Mouse (Mus musculus): Measurements from ENCODE around the gene Ggta1. TPM values are rescaled to one million over a fixed set of nuclear protein-coding genes. Genes with fewer than 3 reads are reported as not detected.

The Ggta1 gene
- polyA plus RNA-seq, 1 experiment from 2014 or later = 4.9 TPM

GRCm38 (mm10) chr2:35486981-35487655, 24.1 kb upstream of the Ggta1 start:
- H3K4me3 ChIP-seq (replicated peaks) = no peak overlapping the region
- 41% methylated on average over 5 of the region's 5 CpGs for WGBS
- H3K36me3 ChIP-seq (replicated peaks) = no peaks in the 10 kb centered on the region
- no peak overlapping the region for H3K4me2 ChIP-seq
- H3K4me1 ChIP-seq = peaks cover 14% of the 10 kb centered on the region
- no peak overlapping the region for H3K27ac ChIP-seq
- no peaks in the 10 kb centered on the region for H3K27me3 ChIP-seq
- ATAC-seq (ENCODE audit: low FRiP score) = no peak
- H3K9me3 ChIP-seq = no peaks in the 10 kb centered on the region
- no peak overlapping the region for H3K9ac ChIP-seq

- ATAC-seq (ENCODE audit: low FRiP score) = no peak
- H3K27ac ChIP-seq = no peak overlapping the region
- no peaks in the 10 kb centered on the region for H3K36me3 ChIP-seq (replicated peaks)
- H3K4me2 ChIP-seq = no peak overlapping the region
- H3K4me1 ChIP-seq = peaks cover 15% of the 10 kb centered on the region
- H3K9ac ChIP-seq = no peak overlapping the region
- WGBS = 90% methylated on average over 3 of the region's 3 CpGs
- H3K9me3 ChIP-seq = no peaks in the 10 kb centered on the region
- H3K4me3 ChIP-seq (replicated peaks) = no peak overlapping the region
- no peaks in the 10 kb centered on the region for H3K27me3 ChIP-seq
These were observed 21.1 kb upstream of the Ggta1 start for GRCm38 (mm10) chr2:35484102-35484501.

DNA sequence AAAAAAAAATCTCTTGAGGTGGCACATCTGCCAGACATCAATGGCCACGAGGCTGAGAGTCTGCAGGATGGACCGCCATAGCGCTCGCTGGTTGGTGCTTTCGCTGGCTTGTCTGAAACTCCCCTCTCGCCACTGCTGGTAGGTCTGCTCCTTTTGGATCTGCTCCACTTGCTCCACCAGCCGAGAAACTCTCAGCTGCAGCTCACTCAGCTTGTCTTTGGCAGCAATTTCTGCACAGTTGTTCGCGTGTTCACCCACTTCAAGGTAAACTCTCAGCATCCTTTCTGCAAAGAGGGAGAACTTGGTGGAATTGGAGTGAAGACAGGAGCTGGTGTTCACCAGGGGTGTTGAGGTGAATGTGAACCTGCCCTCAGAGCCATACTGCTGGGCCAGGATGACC, 20.4 kb upstream of the Ggta1 start:
- Histone ChIP-seq H3K4me1 (peaks cover 15% of the 10 kb centered on the region), H3K36me3 (replicated peaks) (no peaks in the 10 kb centered on the region), H3K9ac (no peak overlapping the region), H3K27ac (no peak overlapping the region), H3K4me3 (replicated peaks) (no peak overlapping the region), H3K9me3 (no peaks in the 10 kb centered on the region), H3K4me2 (no peak overlapping the region), H3K27me3 (no peaks in the 10 kb centered on the region)
- ATAC-seq (ENCODE audit: low FRiP score) = no peak
- WGBS = 92% methylated on average over 9 of the region's 9 CpGs

DNA sequence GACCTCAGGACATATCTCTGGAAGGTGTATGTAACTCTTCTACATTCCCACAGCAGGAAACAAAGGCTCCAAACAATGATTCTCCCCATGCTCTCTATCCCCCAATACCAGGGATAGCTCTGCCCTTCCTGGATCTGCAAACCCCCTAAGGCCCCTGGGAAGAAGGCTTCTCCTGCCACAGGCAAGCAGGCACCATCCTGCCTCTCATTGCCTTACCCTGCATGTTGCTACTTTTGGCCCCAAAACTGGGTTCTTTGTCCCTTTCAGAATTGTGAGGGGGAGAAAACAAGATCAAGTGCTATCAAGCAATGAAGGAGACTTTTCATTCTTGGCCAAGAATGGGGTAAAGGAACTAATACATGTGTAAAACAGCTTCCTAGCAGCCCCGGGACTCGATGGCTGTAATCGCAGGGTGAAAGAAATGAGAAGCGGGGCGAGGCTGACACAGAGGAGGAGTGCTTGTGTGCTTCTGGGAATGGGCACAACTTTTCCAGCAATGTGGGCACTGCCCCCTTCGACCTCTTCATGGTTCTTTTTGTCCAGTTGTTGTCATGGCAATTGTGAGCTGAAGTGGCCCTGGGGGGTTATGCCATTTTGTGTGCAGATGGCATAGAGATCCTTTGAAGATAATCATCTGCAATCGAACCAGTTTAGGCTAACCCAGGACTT, 18.4 kb upstream of the Ggta1 start:
- no peak overlapping the region for H3K4me3 ChIP-seq (replicated peaks)
- no peaks in the 10 kb centered on the region for H3K27me3 ChIP-seq
- no peak overlapping the region for H3K27ac ChIP-seq
- H3K36me3 ChIP-seq (replicated peaks) = no peaks in the 10 kb centered on the region
- peaks cover 9% of the 10 kb centered on the region for H3K4me1 ChIP-seq
- no peak for ATAC-seq (ENCODE audit: low FRiP score)
- H3K9ac ChIP-seq = no peak overlapping the region
- H3K9me3 ChIP-seq = no peaks in the 10 kb centered on the region
- no peak overlapping the region for H3K4me2 ChIP-seq
- WGBS = 61% methylated on average over 7 of the region's 7 CpGs

DNA sequence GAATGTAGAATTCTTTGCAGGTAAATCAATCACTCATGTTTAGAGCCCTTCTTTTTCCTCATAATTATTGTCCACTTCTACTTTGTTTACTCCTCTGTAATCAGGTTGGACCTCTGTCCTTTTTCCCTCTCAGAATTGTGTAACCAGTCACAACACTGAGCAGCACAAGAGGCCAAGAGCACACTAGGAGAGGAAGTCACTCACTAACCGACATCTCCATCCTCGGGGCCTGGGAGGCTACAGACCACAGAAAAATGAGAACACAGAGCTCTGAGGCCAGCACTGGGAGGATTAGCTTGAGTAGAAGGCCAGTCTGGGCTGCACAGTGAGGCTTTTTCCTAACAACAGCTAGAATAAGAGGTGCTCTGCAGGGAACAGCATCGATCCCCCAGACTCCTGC, 17.0 kb upstream of the Ggta1 start:
- H3K27ac ChIP-seq = no peak overlapping the region
- peaks cover 9% of the 10 kb centered on the region for H3K4me1 ChIP-seq
- no peak overlapping the region for H3K4me2 ChIP-seq
- no peaks in the 10 kb centered on the region for H3K36me3 ChIP-seq (replicated peaks)
- H3K27me3 ChIP-seq = no peaks in the 10 kb centered on the region
- 22% methylated on average over 3 of the region's 3 CpGs for WGBS
- ATAC-seq (ENCODE audit: low FRiP score) = no peak
- H3K9me3 ChIP-seq = no peaks in the 10 kb centered on the region
- H3K4me3 ChIP-seq (replicated peaks) = no peak overlapping the region
- H3K9ac ChIP-seq = no peak overlapping the region

DNA sequence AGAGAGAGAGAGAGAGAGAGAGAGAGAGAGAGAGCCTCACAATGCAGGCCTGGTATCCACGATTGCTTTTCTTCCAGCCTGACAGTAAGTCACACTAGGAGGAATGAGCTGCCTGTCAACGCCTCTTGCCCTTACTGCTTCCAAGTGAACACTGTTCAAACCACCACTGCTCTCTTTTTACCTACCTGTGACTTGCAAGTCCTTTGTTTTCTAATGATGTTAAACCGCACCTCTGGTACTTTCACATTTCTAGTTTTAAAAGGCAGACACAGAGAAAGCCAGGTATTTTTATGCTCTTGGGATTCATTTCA, 15.7 kb upstream of the Ggta1 start:
- 53% methylated on average over 3 of the region's 3 CpGs for WGBS
- Histone ChIP-seq H3K4me2 (no peak overlapping the region), H3K4me3 (replicated peaks) (no peak overlapping the region), H3K27ac (no peak overlapping the region), H3K27me3 (no peaks in the 10 kb centered on the region), H3K36me3 (replicated peaks) (no peaks in the 10 kb centered on the region), H3K4me1 (peaks cover 9% of the 10 kb centered on the region), H3K9me3 (no peaks in the 10 kb centered on the region), H3K9ac (no peak overlapping the region)
- no peak for ATAC-seq (ENCODE audit: low FRiP score)

- 79% methylated on average over 10 of the region's 10 CpGs for WGBS
- Histone ChIP-seq H3K9ac (no peak overlapping the region), H3K9me3 (no peaks in the 10 kb centered on the region), H3K4me3 (replicated peaks) (no peak overlapping the region), H3K4me1 (peaks cover 9% of the 10 kb centered on the region), H3K4me2 (no peak overlapping the region), H3K36me3 (replicated peaks) (no peaks in the 10 kb centered on the region), H3K27me3 (no peaks in the 10 kb centered on the region), H3K27ac (no peak overlapping the region)
- ATAC-seq (ENCODE audit: low FRiP score) = no peak
These were observed 15.2 kb upstream of the Ggta1 start for GRCm38 (mm10) chr2:35477999-35478811.

GRCm38 (mm10) chr2:35477321-35477720, 14.3 kb upstream of the Ggta1 start:
- H3K27ac ChIP-seq = no peak overlapping the region
- H3K9ac ChIP-seq = no peak overlapping the region
- no peak overlapping the region for H3K4me3 ChIP-seq (replicated peaks)
- no peaks in the 10 kb centered on the region for H3K27me3 ChIP-seq
- H3K4me2 ChIP-seq = no peak overlapping the region
- H3K4me1 ChIP-seq = peaks cover 9% of the 10 kb centered on the region
- no peaks in the 10 kb centered on the region for H3K9me3 ChIP-seq
- H3K36me3 ChIP-seq (replicated peaks) = no peaks in the 10 kb centered on the region
- ATAC-seq (ENCODE audit: low FRiP score) = no peak
- WGBS = 92% methylated on average over 6 of the region's 6 CpGs

GRCm38 (mm10) chr2:35474916-35475315, 11.9 kb upstream of the Ggta1 start:
- no peaks in the 10 kb centered on the region for H3K27me3 ChIP-seq
- no peaks in the 10 kb centered on the region for H3K4me1 ChIP-seq
- no peak overlapping the region for H3K9ac ChIP-seq
- ATAC-seq (ENCODE audit: low FRiP score) = no peak
- H3K36me3 ChIP-seq (replicated peaks) = no peaks in the 10 kb centered on the region
- H3K27ac ChIP-seq = no peak overlapping the region
- 94% methylated on average over 1 of the region's 1 CpGs for WGBS
- no peak overlapping the region for H3K4me2 ChIP-seq
- no peak overlapping the region for H3K4me3 ChIP-seq (replicated peaks)
- H3K9me3 ChIP-seq = no peaks in the 10 kb centered on the region

- Histone ChIP-seq H3K4me2 (no peak overlapping the region), H3K27me3 (0 out of 2 replicates have a peak, but pooled peaks cover 3% of the 10 kb centered on the region), H3K9ac (no peak overlapping the region), H3K4me3 (replicated peaks) (no peak overlapping the region), H3K4me1 (peaks cover 3% of the 10 kb centered on the region), H3K9me3 (no peaks in the 10 kb centered on the region), H3K27ac (no peak overlapping the region), H3K36me3 (replicated peaks) (no peaks in the 10 kb centered on the region)
- ATAC-seq (ENCODE audit: low FRiP score) = no peak
- 75% methylated on average over 3 of the region's 3 CpGs for WGBS
These were observed 6.2 kb upstream of the Ggta1 start for GRCm38 (mm10) chr2:35469266-35469665.

DNA sequence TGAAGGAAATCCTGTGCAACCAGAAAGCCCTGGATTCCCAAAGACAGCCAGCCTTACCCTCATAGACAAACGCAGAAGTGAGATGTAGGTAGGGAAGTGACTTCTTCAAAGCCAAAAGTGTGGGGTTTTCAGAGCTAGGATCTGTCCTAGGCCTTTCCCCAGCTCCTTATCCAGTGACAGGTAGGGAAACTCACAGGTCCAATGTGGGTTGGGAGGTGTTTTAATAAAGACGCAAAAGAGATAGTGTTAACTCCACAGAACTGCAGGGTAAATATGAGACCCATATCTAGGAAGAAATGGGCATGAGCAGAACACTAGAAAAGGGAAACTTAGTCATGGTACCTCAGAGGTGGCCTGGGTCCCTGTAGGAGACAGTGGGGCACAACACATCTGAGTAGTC, 5.2 kb upstream of the Ggta1 start:
- H3K9me3 ChIP-seq = no peaks in the 10 kb centered on the region
- H3K4me2 ChIP-seq = no peak overlapping the region
- H3K36me3 ChIP-seq (replicated peaks) = no peaks in the 10 kb centered on the region
- no peak overlapping the region for H3K4me3 ChIP-seq (replicated peaks)
- WGBS = 86% methylated on average over 2 of the region's 2 CpGs
- no peak for ATAC-seq (ENCODE audit: low FRiP score)
- peaks cover 12% of the 10 kb centered on the region; the same call in 1 of the 2 replicates for H3K27me3 ChIP-seq
- H3K27ac ChIP-seq = no peak overlapping the region
- H3K4me1 ChIP-seq = peaks cover 12% of the 10 kb centered on the region
- no peak overlapping the region for H3K9ac ChIP-seq

- ATAC-seq (ENCODE audit: low FRiP score) = no peak
These were observed 4.8 kb upstream of the Ggta1 start for GRCm38 (mm10) chr2:35467855-35468254.

More at GRCm38 (mm10) chr2:35467855-35468254, 4.8 kb upstream of the Ggta1 start:
- no peak overlapping the region for H3K9ac ChIP-seq
- H3K36me3 ChIP-seq (replicated peaks) = no peaks in the 10 kb centered on the region
- no peaks in the 10 kb centered on the region for H3K9me3 ChIP-seq
- peaks cover 14% of the 10 kb centered on the region; the same call in 1 of the 2 replicates for H3K27me3 ChIP-seq
- no peak overlapping the region for H3K27ac ChIP-seq
- peaks cover 14% of the 10 kb centered on the region for H3K4me1 ChIP-seq
- H3K4me3 ChIP-seq (replicated peaks) = no peak overlapping the region
- no peak overlapping the region for H3K4me2 ChIP-seq
- WGBS = 84% methylated on average over 3 of the region's 3 CpGs

Data from forebrain, embryonic 12.5 days (tissue).